In the genomic region with DNA sequence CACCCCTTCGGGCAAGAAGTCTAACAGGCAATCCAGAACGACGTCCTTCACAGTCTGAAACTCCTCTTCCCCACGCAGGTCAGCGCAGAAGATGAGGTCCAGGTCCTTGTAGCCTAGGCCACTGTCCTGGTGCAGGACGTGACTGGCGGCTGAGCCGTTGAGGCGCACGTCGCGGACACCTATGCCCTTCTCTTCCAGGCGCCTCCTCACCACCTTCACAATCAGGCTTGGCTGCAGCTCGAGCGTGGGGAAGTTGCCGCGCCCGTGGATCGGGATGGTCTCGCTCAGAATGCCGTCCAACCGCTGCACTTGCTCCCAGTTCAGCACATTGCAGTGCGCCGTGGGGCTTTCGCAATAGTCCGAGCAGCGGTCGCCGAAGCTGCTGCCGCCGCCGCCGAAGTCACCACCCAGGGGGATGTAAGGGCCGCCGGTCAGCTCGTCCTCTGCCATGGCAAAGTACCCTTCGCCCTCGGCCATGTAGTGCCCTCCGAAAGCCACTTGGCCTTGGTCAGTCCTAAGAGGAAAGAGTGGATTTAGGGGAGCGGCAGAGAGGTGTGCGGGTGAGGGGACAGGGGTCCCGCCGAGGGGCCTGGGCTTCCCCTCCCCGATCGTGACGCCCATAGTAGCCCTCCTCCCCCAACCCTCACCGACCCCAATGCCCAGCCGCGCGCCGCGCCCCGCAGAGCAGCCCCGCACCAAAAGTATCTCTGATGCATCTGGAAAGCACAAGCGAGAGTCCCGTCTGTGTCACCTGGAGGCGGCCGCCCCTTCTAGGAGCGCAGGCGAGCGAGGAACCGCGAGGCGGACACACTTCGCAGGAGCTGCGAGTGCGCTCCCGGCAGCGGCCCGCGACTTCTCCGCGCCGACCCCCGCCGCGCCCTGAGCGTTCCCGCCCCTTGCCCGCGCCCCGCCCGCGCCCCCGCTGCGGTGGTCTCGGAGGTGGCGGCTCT, we compare ENCODE assay signal across 9 mouse cellular contexts. TPM values are rescaled to one million over a fixed set of nuclear protein-coding genes. Genes with fewer than 3 reads are reported as not detected.
DNase-seq lines count a peak whose midpoint lies in the region; ATAC-seq and TF ChIP-seq lines count a peak whose summit lies in the region.
"Had no signal": no experiment of that assay in that cellular context is flagged by ENCODE, and none has a peak within 500 bp of the region (broad histone marks: within the 10 kb centered on the region; RNA-seq: fewer than 3 reads in every experiment).

No protein-coding gene starts in this region.

- H3K4me1 ChIP-seq in ES-E14 (ENCODE audit: control insufficient read depth in 2 of 2, insufficient read depth in 2 of 2, low read length in 2 of 2, poor library complexity in 1 of 2) = no peaks in the 10 kb centered on the region; a peak in 1 of 4 replicates
- peaks cover 22% of the 10 kb centered on the region for H3K4me1 ChIP-seq in forebrain, embryonic 15.5 days
- peaks cover 4% of the 10 kb centered on the region; the same call in 1 of the 2 replicates for H3K4me1 ChIP-seq in hindbrain, embryonic 11.5 days (replicated peaks; ENCODE audit: control insufficient read depth, insufficient read depth, low read length)

- peaks cover 5% of the 10 kb centered on the region; the same call in 1 of the 2 replicates for H3K27me3 ChIP-seq in forebrain, embryonic 15.5 days
- no peaks in the 10 kb centered on the region; the same call in 1 of the 2 replicates for H3K27me3 ChIP-seq in hindbrain, embryonic 11.5 days (ENCODE audit: control insufficient read depth, insufficient read depth, low read length)

- intact Hi-C loops in left cerebral cortex, postnatal 36 days (cut with DNase I) = loop anchor here (5.0 to 10.0 kb wide), 3 partner anchors 984 to 1369 kb away; no protein-coding TSS in a partner anchor

- peak overlapping the region; percentile 91 for H3K4me2 ChIP-seq in forebrain, embryonic 15.5 days (replicated peaks)
- peak overlapping the region; percentile 87 for H3K4me2 ChIP-seq in hindbrain, embryonic 11.5 days (replicated peaks; ENCODE audit: low read depth, low read length)

- peak; percentile 63 for ATAC-seq in forebrain, embryonic 15.5 days (replicated peaks)
- ATAC-seq in hindbrain, embryonic 11.5 days (ENCODE audit: low FRiP score) = peak; percentile 66
- ATAC-seq in megakaryocyte progenitor cell, adult 5-6 weeks (replicated peaks; ENCODE audit: poor library complexity) = peak; percentile 22

- H3K4me3 ChIP-seq in ES-E14 (ENCODE audit: insufficient read depth in 1 of 2, low read depth in 1 of 2, low read length in 2 of 2, poor library complexity in 1 of 2, severe bottlenecking in 1 of 2) = peak overlapping the region; percentile 73 to 87
- H3K4me3 ChIP-seq in forebrain, embryonic 15.5 days = peak overlapping the region; percentile 60
- H3K4me3 ChIP-seq in hindbrain, embryonic 11.5 days (ENCODE audit: low read depth, low read length) = peak overlapping the region; percentile 66

- H3K9ac ChIP-seq in ES-E14 (ENCODE audit: insufficient read depth, low read depth, low read length, poor library complexity, severe bottlenecking) = peak overlapping the region; percentile 57
- H3K9ac ChIP-seq in forebrain, embryonic 15.5 days (replicated peaks) = peak overlapping the region; percentile 43
- H3K9ac ChIP-seq in hindbrain, embryonic 11.5 days (ENCODE audit: low read depth, low read length) = peak overlapping the region; percentile 52

- in situ Hi-C loops in ES-E14 (cut with MboI; ENCODE audit: low sequenced_read_pairs in 2 of 2, unreplicated experiment in 2 of 2) = no loop called here

- H3K9me3 ChIP-seq in ES-E14 (ENCODE audit: control insufficient read depth, insufficient read depth, low read depth, low read length) = no peaks in the 10 kb centered on the region
- H3K9me3 ChIP-seq in forebrain, embryonic 15.5 days = no peaks in the 10 kb centered on the region
- H3K9me3 ChIP-seq in hindbrain, embryonic 11.5 days (ENCODE audit: control insufficient read depth, low read length) = no peaks in the 10 kb centered on the region

- 1% methylated on average over 76 of the region's 88 CpGs for WGBS in forebrain, embryonic 15.5 days
- WGBS in hindbrain, embryonic 11.5 days = 1% methylated on average over 81 of the region's 88 CpGs

- peak; percentile 27 for DNase-seq in ES-E14 (ENCODE audit: low read depth, low spot score)
- peak; percentile 76 for DNase-seq in adrenal gland, postnatal 14 days
- peak; percentile 69 for DNase-seq in hindbrain, embryonic 11.5 days (ENCODE audit: low spot score)
- peak; percentile 19 to 26 for DNase-seq in left cerebral cortex, postnatal 36 days (ENCODE audit: low spot score in 2 of 2)
- DNase-seq in right cerebral cortex, postnatal 4 days = peak; percentile 22
- DNase-seq in adipocyte (ENCODE audit: low spot score) = no peak

- no peak overlapping the region for H3K27ac ChIP-seq in ES-E14 (ENCODE audit: insufficient read depth, low read depth, low read length, poor library complexity, severe bottlenecking)
- H3K27ac ChIP-seq in forebrain, embryonic 15.5 days (replicated peaks) = no peak overlapping the region
- H3K27ac ChIP-seq in hindbrain, embryonic 11.5 days (ENCODE audit: low read depth, low read length) = no peak overlapping the region

- no peaks in the 10 kb centered on the region for H3K36me3 ChIP-seq in ES-E14 (ENCODE audit: control insufficient read depth, insufficient read depth, low read length, poor library complexity, severe bottlenecking)
- H3K36me3 ChIP-seq in forebrain, embryonic 15.5 days = no peaks in the 10 kb centered on the region
- no peaks in the 10 kb centered on the region for H3K36me3 ChIP-seq in hindbrain, embryonic 11.5 days (ENCODE audit: control insufficient read depth, insufficient read depth, low read length)

TF ChIP-seq in ES-E14, 5 proteins besides CTCF, POLR2A, EP300 and RAD21:
- TF ChIP-seq CHD2 (IDR thresholded peaks at IDR 0.05; ENCODE audit: low read depth, low read length) (no peak), MAFK (IDR thresholded peaks at IDR 0.05; ENCODE audit: insufficient read depth, low read depth, low read length) (no peak), HCFC1 (IDR thresholded peaks at IDR 0.05; ENCODE audit: borderline replicate concordance, insufficient read depth, low read length) (no peak), ZC3H11A (IDR thresholded peaks at IDR 0.05; ENCODE audit: borderline replicate concordance, low read depth, low read length) (no peak), ZNF384 (IDR thresholded peaks at IDR 0.05; ENCODE audit: low read depth, low read length) (no peak)
TF ChIP-seq in ES-E14: peak in this region for 0.

RNA-seq across cellular contexts. Expression of a gene that starts 0.6 kb away (rescaled TPM):
- total RNA-seq in ES-E14 (2012; rRNA removed) = 0.53 and 1.5 TPM in 2 replicates
- 9.7 and 14.9 TPM in 2 replicates for total RNA-seq in adrenal gland, postnatal 14 days (2021)
- 1.6 and 2.7 TPM in 2 replicates for polyA plus RNA-seq in forebrain, embryonic 15.5 days (2015; fragmentation: Nextera tagmentation; extraction: Ambion mirVana)
- polyA plus RNA-seq in hindbrain, embryonic 11.5 days (2014; fragmentation: Nextera tagmentation; extraction: Ambion mirVana) = 4.9 and 5.2 TPM in 2 replicates
- total RNA-seq in left cerebral cortex, postnatal 36 days (2021) = 1 to 10 TPM; 3.0 to 3.2 TPM
- 63.7 and 69.3 TPM in 2 replicates for total RNA-seq in megakaryocyte progenitor cell, adult 5-6 weeks (2015)
- 41.2 and 44.4 TPM in 2 replicates for total RNA-seq in megakaryocyte progenitor cell, adult 5-6 weeks (2017)

RNA-seq across cellular contexts. Expression of a gene that starts 14.0 kb away (rescaled TPM):
- total RNA-seq in ES-E14 (2012; rRNA removed) = not detected in 2 replicates
- total RNA-seq in adrenal gland, postnatal 14 days (2021) = not detected in 2 replicates
- polyA plus RNA-seq in forebrain, embryonic 15.5 days (2015; fragmentation: Nextera tagmentation; extraction: Ambion mirVana) = not detected in 2 replicates
- not detected in 2 replicates for polyA plus RNA-seq in hindbrain, embryonic 11.5 days (2014; fragmentation: Nextera tagmentation; extraction: Ambion mirVana)
- total RNA-seq in left cerebral cortex, postnatal 36 days (2021) = not detected
- not detected in 2 replicates for total RNA-seq in megakaryocyte progenitor cell, adult 5-6 weeks (2015)
- not detected in 2 replicates for total RNA-seq in megakaryocyte progenitor cell, adult 5-6 weeks (2017)
- total RNA-seq: layer of hippocampus, postnatal 14 days had no signal
